In the genomic region with DNA sequence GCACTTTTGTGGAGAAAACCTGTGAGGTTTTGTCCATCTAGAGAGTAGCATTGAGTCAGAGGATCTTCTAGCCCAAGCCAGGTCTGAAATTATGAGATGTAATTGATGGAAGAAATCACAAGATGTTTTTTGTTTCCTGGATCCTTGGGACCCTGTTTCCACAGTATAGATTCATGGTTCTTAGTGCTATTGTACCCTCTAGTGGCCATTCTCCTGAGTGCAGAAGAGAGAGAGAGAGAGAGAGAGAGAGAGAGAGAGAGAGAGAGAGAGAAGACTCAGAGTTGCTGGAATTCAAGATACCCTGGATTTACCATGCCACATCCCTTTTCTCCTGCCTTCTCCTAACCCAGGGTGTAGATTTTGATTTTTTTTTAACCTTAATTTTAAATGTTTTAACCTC, we compare ENCODE assay signal across 10 mouse cellular contexts. TPM values are rescaled to one million over a fixed set of nuclear protein-coding genes. Genes with fewer than 3 reads are reported as not detected.
DNase-seq lines count a peak whose midpoint lies in the region; ATAC-seq and TF ChIP-seq lines count a peak whose summit lies in the region.
"Had no signal": no experiment of that assay in that cellular context is flagged by ENCODE, and none has a peak within 500 bp of the region (broad histone marks: within the 10 kb centered on the region; RNA-seq: fewer than 3 reads in every experiment).

No protein-coding gene starts in this region.

- H3K4me2 ChIP-seq in neural tube, embryonic 12.5 days (replicated peaks) = no peak overlapping the region
- H3K4me2 ChIP-seq in lung, embryonic 14.5 days = no peak overlapping the region

- no peaks in the 10 kb centered on the region for H3K27me3 ChIP-seq in neural tube, embryonic 12.5 days (replicated peaks)
- H3K27me3 ChIP-seq in embryonic facial prominence, embryonic 10.5 days (replicated peaks; ENCODE audit: low read depth, poor library complexity, severe bottlenecking) = no peaks in the 10 kb centered on the region
- no peaks in the 10 kb centered on the region for H3K27me3 ChIP-seq in lung, embryonic 14.5 days (ENCODE audit: insufficient read depth, low read length)

- H3K36me3 ChIP-seq in neural tube, embryonic 12.5 days = no peaks in the 10 kb centered on the region
- H3K36me3 ChIP-seq in embryonic facial prominence, embryonic 10.5 days (replicated peaks) = no peaks in the 10 kb centered on the region
- H3K36me3 ChIP-seq in lung, embryonic 14.5 days (ENCODE audit: insufficient read depth) = no peaks in the 10 kb centered on the region

- peaks cover 4% of the 10 kb centered on the region; the same call in 1 of the 2 replicates for H3K4me1 ChIP-seq in neural tube, embryonic 12.5 days
- H3K4me1 ChIP-seq in embryonic facial prominence, embryonic 10.5 days = peaks cover 27% of the 10 kb centered on the region
- H3K4me1 ChIP-seq in lung, embryonic 14.5 days (ENCODE audit: insufficient read depth) = peaks cover 7% of the 10 kb centered on the region

- H3K9ac ChIP-seq in neural tube, embryonic 12.5 days = no peak overlapping the region
- H3K9ac ChIP-seq in lung, embryonic 14.5 days = no peak overlapping the region

- ATAC-seq in neural tube, embryonic 12.5 days (ENCODE audit: low FRiP score, low read depth) = peak; percentile 72; the same call in 1 of the 2 replicates
- ATAC-seq in lung, embryonic 14.5 days (ENCODE audit: insufficient read depth) = 0 out of 2 replicates have a peak, but pooled peaks have one; percentile 22

- H3K4me3 ChIP-seq in gastrocnemius, adult 2 months = no peak overlapping the region
- no peak overlapping the region for H3K4me3 ChIP-seq in neural tube, embryonic 12.5 days
- H3K4me3 ChIP-seq in embryonic facial prominence, embryonic 10.5 days = no peak overlapping the region
- H3K4me3 ChIP-seq in lung, embryonic 14.5 days (ENCODE audit: low read depth, low read length) = no peak overlapping the region

- H3K9me3 ChIP-seq in neural tube, embryonic 12.5 days = no peaks in the 10 kb centered on the region
- H3K9me3 ChIP-seq in embryonic facial prominence, embryonic 10.5 days = no peaks in the 10 kb centered on the region
- H3K9me3 ChIP-seq in lung, embryonic 14.5 days (ENCODE audit: low read depth, low read length) = no peaks in the 10 kb centered on the region

- DNase-seq in gastrocnemius, adult 2 months = no peak
- DNase-seq in gastrocnemius, postnatal 4 days (ENCODE audit: low spot score in 2 of 2) = no peak
- DNase-seq in neural tube, embryonic 10.5 days (ENCODE audit: extremely low spot score, low spot score) = no peak
- no peak for DNase-seq in embryonic facial prominence, embryonic 10.5 days (ENCODE audit: low spot score)
- DNase-seq in lung, embryonic 14.5 days = peak; percentile 85
- peak; percentile 40 for DNase-seq in yolk sac, embryonic 10.5 days (ENCODE audit: low spot score)
- no peak for DNase-seq in adrenal gland, postnatal 25 days

- no peak overlapping the region for H3K27ac ChIP-seq in gastrocnemius, adult 2 months
- no peak overlapping the region for H3K27ac ChIP-seq in neural tube, embryonic 12.5 days
- peak overlapping the region; percentile 37; the same call in 1 of the 2 replicates for H3K27ac ChIP-seq in embryonic facial prominence, embryonic 10.5 days (replicated peaks)
- H3K27ac ChIP-seq in lung, embryonic 14.5 days (ENCODE audit: low read depth) = no peak overlapping the region

- intact Hi-C loops in gastrocnemius, adult 2 months (cut with DNase I) = loop anchor here (1.0 to 5.0 kb wide), 2 partner anchors 64 to 312 kb away; no protein-coding TSS in a partner anchor

- peak; percentile 75 for TF ChIP-seq CTCF in gastrocnemius, adult 2 months (IDR thresholded peaks at IDR 0.05)
- TF ChIP-seq CTCF in lung, embryonic 14.5 days (IDR thresholded peaks at IDR 0.05; ENCODE audit: low read depth) = peak; percentile 81

RNA-seq across cellular contexts. Expression of gene Arap1, which starts 26.3 kb away (rescaled TPM):
- 10 to 100 TPM; 19.9 to 30.6 TPM for total RNA-seq in gastrocnemius, adult 2 months (2021)
- total RNA-seq in gastrocnemius, postnatal 4 days (2021) = 10 to 100 TPM; 49.2 to 57.4 TPM
- polyA plus RNA-seq in neural tube, embryonic 12.5 days (2016; fragmentation: Nextera tagmentation; extraction: Ambion mirVana) = 8.9 and 13.7 TPM in 2 replicates
- 15.4 and 17.4 TPM in 2 replicates for polyA plus RNA-seq in embryonic facial prominence, embryonic 10.5 days (2016; fragmentation: Nextera tagmentation; extraction: Ambion mirVana)
- 108 and 122 TPM in 2 replicates for polyA plus RNA-seq in lung, embryonic 14.5 days (2014; fragmentation: Nextera tagmentation; extraction: Ambion mirVana)
- 26.8 and 40.2 TPM in 2 replicates for total RNA-seq in adrenal gland, postnatal 25 days (2021)

RNA-seq across cellular contexts. Expression of gene Gm45837, which starts 36.5 kb away (rescaled TPM):
- not detected for total RNA-seq in gastrocnemius, adult 2 months (2021)
- total RNA-seq in gastrocnemius, postnatal 4 days (2021) = not detected
- not detected in 2 replicates for polyA plus RNA-seq in neural tube, embryonic 12.5 days (2016; fragmentation: Nextera tagmentation; extraction: Ambion mirVana)
- not detected in 2 replicates for polyA plus RNA-seq in embryonic facial prominence, embryonic 10.5 days (2016; fragmentation: Nextera tagmentation; extraction: Ambion mirVana)
- polyA plus RNA-seq in lung, embryonic 14.5 days (2014; fragmentation: Nextera tagmentation; extraction: Ambion mirVana) = 12.2 TPM in 1 of 2 replicates, not detected in the other
- total RNA-seq in adrenal gland, postnatal 25 days (2021) = 4.2 TPM in 1 of 2 replicates, not detected in the other
- total RNA-seq: ES-E14 had no signal
- polyA plus RNA-seq: heart, embryonic 14.5 days had no signal

RNA-seq across cellular contexts. Expression of gene Pde2a, which starts 47.3 kb away (rescaled TPM):
- 10 to 100 TPM; 21.2 to 28.5 TPM for total RNA-seq in gastrocnemius, adult 2 months (2021)
- total RNA-seq in gastrocnemius, postnatal 4 days (2021) = 10 to 100 TPM; 60.7 to 61.2 TPM
- polyA plus RNA-seq in neural tube, embryonic 12.5 days (2016; fragmentation: Nextera tagmentation; extraction: Ambion mirVana) = 30.7 and 40.0 TPM in 2 replicates
- 21.7 and 22.5 TPM in 2 replicates for polyA plus RNA-seq in embryonic facial prominence, embryonic 10.5 days (2016; fragmentation: Nextera tagmentation; extraction: Ambion mirVana)
- 14.3 and 29.3 TPM in 2 replicates for polyA plus RNA-seq in lung, embryonic 14.5 days (2014; fragmentation: Nextera tagmentation; extraction: Ambion mirVana)
- 161 and 169 TPM in 2 replicates for total RNA-seq in adrenal gland, postnatal 25 days (2021)

RNA-seq across cellular contexts. Expression of gene Stard10, which starts 57.3 kb away (rescaled TPM):
- 10 to 100 TPM; 32.5 to 49.8 TPM for total RNA-seq in gastrocnemius, adult 2 months (2021)
- total RNA-seq in gastrocnemius, postnatal 4 days (2021) = 1 to 10 TPM; 5.9 to 9.0 TPM
- polyA plus RNA-seq in neural tube, embryonic 12.5 days (2016; fragmentation: Nextera tagmentation; extraction: Ambion mirVana) = 8.2 and 12.1 TPM in 2 replicates
- polyA plus RNA-seq in embryonic facial prominence, embryonic 10.5 days (2016; fragmentation: Nextera tagmentation; extraction: Ambion mirVana) = 12.3 and 15.4 TPM in 2 replicates
- 35.4 and 38.0 TPM in 2 replicates for polyA plus RNA-seq in lung, embryonic 14.5 days (2014; fragmentation: Nextera tagmentation; extraction: Ambion mirVana)
- total RNA-seq in adrenal gland, postnatal 25 days (2021) = 19.8 and 24.9 TPM in 2 replicates

Comparison
In these comparisons a context has a peak if more than half of its experiments do, and no peak if none do; other contexts are left out.
1. DNase-seq: peak in lung, embryonic 14.5 days (single experiment) and yolk sac, embryonic 10.5 days (single experiment); none in gastrocnemius, adult 2 months (single experiment), gastrocnemius, postnatal 4 days (0 of 2), neural tube, embryonic 10.5 days (single experiment), embryonic facial prominence, embryonic 10.5 days (single experiment) and adrenal gland, postnatal 25 days (single experiment).